Mouse (Mus musculus) right cerebral cortex, postnatal 36 days (tissue): Measurements from ENCODE around the gene Gtf3c2.

Experiments
- DNase-seq, 2 experiments: peaks; one replicate each; pipeline ENCODE4 v3.0.0; 2022; ENCODE audit warnings: low spot score in 2 of 2, mixed read lengths in 1 of 2

Gtf3c2 gene

GRCm38 (mm10) chr5:31149781-31150180, 30.2 kb downstream of the Gtf3c2 start:
- no peak for DNase-seq

- no peak for DNase-seq
Measured at GRCm38 (mm10) chr5:31138968-31139425, 40.9 kb downstream of the Gtf3c2 start.

- DNase-seq: no peak
Measured at GRCm38 (mm10) chr5:31138241-31138967, 41.5 kb downstream of the Gtf3c2 start, which contains the start of gene Ucn. Gene Ucn (minus strand): TSS chr5:31138829.

- DNase-seq: no peak
Measured at GRCm38 (mm10) chr5:31137658-31138057, 42.3 kb downstream of the Gtf3c2 start.

- no peak for DNase-seq
Measured at GRCm38 (mm10) chr5:31136730-31137424, 43.1 kb downstream of the Gtf3c2 start.

GRCm38 (mm10) chr5:31126050-31126449, 53.9 kb downstream of the Gtf3c2 start:
- no peak for DNase-seq

GRCm38 (mm10) chr5:31123481-31123880, 56.5 kb downstream of the Gtf3c2 start:
- no peak for DNase-seq

- peak; percentile 21 to 58 for DNase-seq
Measured at GRCm38 (mm10) chr5:31121111-31121510, 58.8 kb downstream of the Gtf3c2 start.

- DNase-seq: no peak
Measured at GRCm38 (mm10) chr5:31116912-31117311, 63.0 kb downstream of the Gtf3c2 start.

GRCm38 (mm10) chr5:31116354-31116753, 63.6 kb downstream of the Gtf3c2 start, which contains the start of gene Trim54:
Gene Trim54 (plus strand): TSS chr5:31116712.
- DNase-seq: no peak

- no peak for DNase-seq
Measured at GRCm38 (mm10) chr5:31110781-31111180, 69.2 kb downstream of the Gtf3c2 start.

GRCm38 (mm10) chr5:31108000-31108490, 71.9 kb downstream of the Gtf3c2 start, which contains the start of gene Slc30a3:
Gene Slc30a3 (minus strand): TSS chr5:31108237.
- DNase-seq: no peak
